Mouse (Mus musculus) CH12.LX (cell line): Measurements from ENCODE around the gene Dgcr2.

Experiments used
- EP300 ChIP-seq: IDR thresholded peaks from 2 replicates; pipeline ENCODE4 v1.6.1; 2011; ENCODE audit warnings: low read length, improper control_type of control experiment
- POLR2A ChIP-seq: IDR thresholded peaks from 2 replicates; pipeline ENCODE4 v1.6.1; 2011; ENCODE audit warnings: low read depth, mild to moderate bottlenecking, improper control_type of control experiment, low read length
- RAD21 ChIP-seq: IDR thresholded peaks from 2 replicates; pipeline ENCODE4 v1.6.1; 2011; ENCODE audit warnings: low read depth, mild to moderate bottlenecking, low read length, improper control_type of control experiment, moderate library complexity
- TCF12 ChIP-seq: IDR thresholded peaks from 2 replicates; pipeline ENCODE4 v1.6.1; 2014; ENCODE audit warnings: low read depth, mild to moderate bottlenecking, inconsistent platforms, low read length, improper control_type of control experiment
- UBTF ChIP-seq: IDR thresholded peaks from 2 replicates; pipeline ENCODE4 v1.6.1; 2012; ENCODE audit warnings: low read depth, mild to moderate bottlenecking, inconsistent platforms, low read length, improper control_type of control experiment, moderate library complexity
- USF2 ChIP-seq: conservative IDR thresholded peaks from 2 replicates; pipeline ENCODE4 v1.6.1; 2011; ENCODE audit warnings: low read depth, low read length, improper control_type of control experiment

DNA sequence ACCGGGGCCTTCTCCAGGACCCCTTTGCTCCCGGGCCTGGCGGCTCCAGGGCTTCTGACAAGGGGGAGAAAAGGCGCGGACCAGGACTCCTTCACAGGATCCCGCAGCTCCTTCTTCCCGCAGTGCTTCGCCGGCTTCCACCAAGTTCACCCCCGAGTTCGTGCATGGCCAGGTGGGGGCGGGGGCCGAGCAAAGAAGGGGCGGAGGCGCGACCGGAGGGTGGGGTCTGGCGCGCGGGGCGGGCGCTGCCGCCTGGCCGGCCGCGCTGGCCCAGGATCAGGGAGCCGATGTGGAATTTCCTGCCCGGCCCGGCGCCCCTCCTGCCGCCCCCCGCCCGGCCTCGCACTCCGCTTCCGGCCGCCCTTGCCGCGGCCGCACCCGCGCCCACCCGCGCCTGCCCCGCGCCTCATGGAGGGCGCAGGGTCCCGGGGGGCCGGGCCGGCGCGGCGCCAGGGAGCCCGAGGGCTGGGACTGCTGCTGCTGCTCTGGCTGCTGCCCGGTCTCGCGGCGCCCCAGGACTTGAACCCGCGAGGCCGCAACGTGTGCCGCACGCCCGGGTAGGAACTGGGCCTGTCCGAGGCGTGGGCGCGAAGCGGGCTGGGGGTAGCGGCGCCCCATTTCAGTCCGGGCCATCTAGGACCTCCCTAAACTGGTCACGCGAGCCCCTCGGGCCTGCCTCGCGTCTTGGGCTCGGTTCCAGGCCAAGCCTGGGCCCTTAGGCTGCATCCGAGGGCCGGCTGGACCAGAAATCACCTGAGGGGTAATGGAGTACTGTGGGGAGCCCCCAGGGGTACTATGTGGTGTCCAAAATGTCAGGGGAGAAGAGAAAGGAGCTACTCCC, 101.2 kb downstream of the Dgcr2 start, which contains the start of gene Scarf2:
- no peak for TF ChIP-seq TCF12
- TF ChIP-seq USF2: no peak
- no peak for TF ChIP-seq EP300
- no peak for TF ChIP-seq UBTF
- TF ChIP-seq POLR2A: no peak
- no peak for TF ChIP-seq RAD21
